Mouse (Mus musculus) liver, embryonic 14.5 days (tissue): Measurements from ENCODE around the gene Ercc6.

Experiments used
- CTCF ChIP-seq: IDR thresholded peaks from 2 replicates; pipeline ENCODE4 v1.5.1; 2016; ENCODE audit warnings: antibody characterized with exemption, low read depth, control low read depth
- EP300 ChIP-seq: IDR thresholded peaks from 2 replicates; pipeline ENCODE4 v1.6.1; 2016; ENCODE audit warnings: antibody characterized with exemption, low read depth

DNA sequence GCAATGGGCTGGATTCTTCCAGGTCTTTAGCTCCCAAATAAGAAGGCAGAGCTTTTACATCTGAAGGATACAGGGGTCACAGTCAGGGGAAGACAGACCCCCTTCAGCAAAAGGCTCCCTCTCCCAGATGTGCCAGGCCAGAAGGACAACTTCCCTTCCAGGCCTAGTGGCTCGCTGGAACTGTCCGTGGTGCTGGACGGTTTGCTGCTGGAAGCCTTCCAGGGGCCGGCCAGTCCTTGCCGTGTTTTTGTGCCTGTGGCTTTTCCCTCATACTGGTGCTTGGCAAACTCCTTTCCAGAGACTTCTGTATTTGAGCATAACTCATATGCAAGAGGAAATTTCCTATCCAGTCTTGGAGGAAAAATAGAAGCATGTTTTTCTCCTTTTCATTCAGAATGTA lies 45.7 kb upstream of the Ercc6 start:
- TF ChIP-seq CTCF (no peak), EP300 (no peak)
